Mouse (Mus musculus): ENCODE data around the gene Tbx6. TPM values are rescaled to one million over a fixed set of nuclear protein-coding genes. Genes with fewer than 3 reads are reported as not detected.

Tbx6 gene
- polyA plus RNA-seq, 1 experiment, result 2.2 TPM

GRCm38 (mm10) chr7:126760391-126760802 is 20.9 kb upstream of the Tbx6 start:
- peak; percentile 78 to 81 for DNase-seq
- H3K27me3 ChIP-seq (ENCODE audit: control insufficient read depth, insufficient read depth, low read length), result no peaks in the 10 kb centered on the region
- peak overlapping the region; percentile 84 for H3K4me3 ChIP-seq (replicated peaks; ENCODE audit: insufficient read depth, low read depth, low read length)
- WGBS, result 1% methylated on average over 3 of the region's 3 CpGs
- H3K4me1 ChIP-seq (ENCODE audit: control insufficient read depth, insufficient read depth, low read length), result peaks cover 20% of the 10 kb centered on the region
- TF ChIP-seq POLR2A (IDR thresholded peaks at IDR 0.05; ENCODE audit: borderline replicate concordance, insufficient read depth, low read length), result no peak
- TF ChIP-seq CTCF (IDR thresholded peaks at IDR 0.05; ENCODE audit: borderline replicate concordance, insufficient read depth, low read depth, low read length), result no peak
- peak overlapping the region; percentile 45 for H3K27ac ChIP-seq (ENCODE audit: insufficient read depth, low read length)

- peak overlapping the region; percentile 14 for H3K4me3 ChIP-seq (replicated peaks; ENCODE audit: insufficient read depth, low read depth, low read length)
- TF ChIP-seq POLR2A (IDR thresholded peaks at IDR 0.05; ENCODE audit: borderline replicate concordance, insufficient read depth, low read length) (no peak), CTCF (IDR thresholded peaks at IDR 0.05; ENCODE audit: borderline replicate concordance, insufficient read depth, low read depth, low read length) (no peak)
- WGBS, result 46% methylated on average over 4 of the region's 4 CpGs
- peaks cover 20% of the 10 kb centered on the region for H3K4me1 ChIP-seq (ENCODE audit: control insufficient read depth, insufficient read depth, low read length)
- peak overlapping the region; percentile 45; the same call in 1 of the 2 replicates for H3K27ac ChIP-seq (ENCODE audit: insufficient read depth, low read length)
- DNase-seq, result no peak
- H3K27me3 ChIP-seq (ENCODE audit: control insufficient read depth, insufficient read depth, low read length), result no peaks in the 10 kb centered on the region
Observed at GRCm38 (mm10) chr7:126760956-126761355, 20.3 kb upstream of the Tbx6 start.

- WGBS, result 59% methylated on average over 6 of the region's 6 CpGs
- no peak overlapping the region for H3K4me3 ChIP-seq (replicated peaks; ENCODE audit: insufficient read depth, low read depth, low read length)
- TF ChIP-seq CTCF (IDR thresholded peaks at IDR 0.05; ENCODE audit: borderline replicate concordance, insufficient read depth, low read depth, low read length), result no peak
- TF ChIP-seq POLR2A (IDR thresholded peaks at IDR 0.05; ENCODE audit: borderline replicate concordance, insufficient read depth, low read length), result no peak
Observed at GRCm38 (mm10) chr7:126761529-126762067, 19.7 kb upstream of the Tbx6 start.

GRCm38 (mm10) chr7:126762471-126763008 is 18.7 kb upstream of the Tbx6 start:
- Histone ChIP-seq H3K27ac (ENCODE audit: insufficient read depth, low read length) (no peak overlapping the region), H3K27me3 (ENCODE audit: control insufficient read depth, insufficient read depth, low read length) (no peaks in the 10 kb centered on the region), H3K4me3 (replicated peaks; ENCODE audit: insufficient read depth, low read depth, low read length) (peak overlapping the region; percentile 11), H3K4me1 (ENCODE audit: control insufficient read depth, insufficient read depth, low read length) (peaks cover 20% of the 10 kb centered on the region)
- TF ChIP-seq CTCF (IDR thresholded peaks at IDR 0.05; ENCODE audit: borderline replicate concordance, insufficient read depth, low read depth, low read length) (no peak), POLR2A (IDR thresholded peaks at IDR 0.05; ENCODE audit: borderline replicate concordance, insufficient read depth, low read length) (no peak)
- WGBS, result 19% methylated on average over 17 of the region's 17 CpGs
- peak; percentile 35 to 39 for DNase-seq

More at GRCm38 (mm10) chr7:126761529-126762067, 19.7 kb upstream of the Tbx6 start:
- no peak for DNase-seq
- Histone ChIP-seq H3K27ac (ENCODE audit: insufficient read depth, low read length) (no peak overlapping the region), H3K4me1 (ENCODE audit: control insufficient read depth, insufficient read depth, low read length) (peaks cover 20% of the 10 kb centered on the region), H3K27me3 (ENCODE audit: control insufficient read depth, insufficient read depth, low read length) (no peaks in the 10 kb centered on the region)

- no peaks in the 10 kb centered on the region for H3K27me3 ChIP-seq (ENCODE audit: control insufficient read depth, insufficient read depth, low read length)
- WGBS, result 90% methylated on average over 9 of the region's 9 CpGs
- H3K4me1 ChIP-seq (ENCODE audit: control insufficient read depth, insufficient read depth, low read length), result peaks cover 20% of the 10 kb centered on the region
- no peak overlapping the region for H3K27ac ChIP-seq (ENCODE audit: insufficient read depth, low read length)
- DNase-seq, result no peak
- no peak overlapping the region for H3K4me3 ChIP-seq (replicated peaks; ENCODE audit: insufficient read depth, low read depth, low read length)
- no peak for TF ChIP-seq CTCF (IDR thresholded peaks at IDR 0.05; ENCODE audit: borderline replicate concordance, insufficient read depth, low read depth, low read length)
- TF ChIP-seq POLR2A (IDR thresholded peaks at IDR 0.05; ENCODE audit: borderline replicate concordance, insufficient read depth, low read length), result no peak
Observed at GRCm38 (mm10) chr7:126765540-126765939, 15.7 kb upstream of the Tbx6 start.

- WGBS, result 77% methylated on average over 16 of the region's 16 CpGs
- TF ChIP-seq POLR2A (IDR thresholded peaks at IDR 0.05; ENCODE audit: borderline replicate concordance, insufficient read depth, low read length), result no peak
- TF ChIP-seq CTCF (IDR thresholded peaks at IDR 0.05; ENCODE audit: borderline replicate concordance, insufficient read depth, low read depth, low read length), result no peak
- Histone ChIP-seq H3K4me1 (ENCODE audit: control insufficient read depth, insufficient read depth, low read length) (peaks cover 17% of the 10 kb centered on the region), H3K27ac (ENCODE audit: insufficient read depth, low read length) (no peak within 1 kb of the TSS), H3K27me3 (ENCODE audit: control insufficient read depth, insufficient read depth, low read length) (no peaks in the 10 kb centered on the region), H3K4me3 (replicated peaks; ENCODE audit: insufficient read depth, low read depth, low read length) (no peak within 1 kb of the TSS)
- no peak for DNase-seq
Observed at GRCm38 (mm10) chr7:126766201-126766600, 15.1 kb upstream of the Tbx6 start, which contains the start of gene Gdpd3. TSS of gene Gdpd3 (plus strand) at chr7:126766334.

GRCm38 (mm10) chr7:126767001-126767400 is 14.3 kb upstream of the Tbx6 start:
- H3K4me1 ChIP-seq (ENCODE audit: control insufficient read depth, insufficient read depth, low read length), result peaks cover 12% of the 10 kb centered on the region; the same call in 1 of the 2 replicates
- 89% methylated on average over 8 of the region's 8 CpGs for WGBS
- TF ChIP-seq CTCF (IDR thresholded peaks at IDR 0.05; ENCODE audit: borderline replicate concordance, insufficient read depth, low read depth, low read length), result no peak
- no peak for TF ChIP-seq POLR2A (IDR thresholded peaks at IDR 0.05; ENCODE audit: borderline replicate concordance, insufficient read depth, low read length)
- H3K27ac ChIP-seq (ENCODE audit: insufficient read depth, low read length), result no peak overlapping the region
- H3K27me3 ChIP-seq (ENCODE audit: control insufficient read depth, insufficient read depth, low read length), result no peaks in the 10 kb centered on the region
- DNase-seq, result no peak
- H3K4me3 ChIP-seq (replicated peaks; ENCODE audit: insufficient read depth, low read depth, low read length), result no peak overlapping the region

- 82% methylated on average over 12 of the region's 12 CpGs for WGBS
- TF ChIP-seq CTCF (IDR thresholded peaks at IDR 0.05; ENCODE audit: borderline replicate concordance, insufficient read depth, low read depth, low read length) (no peak), POLR2A (IDR thresholded peaks at IDR 0.05; ENCODE audit: borderline replicate concordance, insufficient read depth, low read length) (no peak)
- Histone ChIP-seq H3K4me3 (replicated peaks; ENCODE audit: insufficient read depth, low read depth, low read length) (no peak overlapping the region), H3K4me1 (ENCODE audit: control insufficient read depth, insufficient read depth, low read length) (peaks cover 6% of the 10 kb centered on the region), H3K27ac (ENCODE audit: insufficient read depth, low read length) (no peak overlapping the region), H3K27me3 (ENCODE audit: control insufficient read depth, insufficient read depth, low read length) (no peaks in the 10 kb centered on the region)
- no peak for DNase-seq
Observed at GRCm38 (mm10) chr7:126770784-126771183, 10.5 kb upstream of the Tbx6 start.
